Mouse (Mus musculus): ENCODE data around the gene Kdm2a.

The Kdm2a gene

DNA sequence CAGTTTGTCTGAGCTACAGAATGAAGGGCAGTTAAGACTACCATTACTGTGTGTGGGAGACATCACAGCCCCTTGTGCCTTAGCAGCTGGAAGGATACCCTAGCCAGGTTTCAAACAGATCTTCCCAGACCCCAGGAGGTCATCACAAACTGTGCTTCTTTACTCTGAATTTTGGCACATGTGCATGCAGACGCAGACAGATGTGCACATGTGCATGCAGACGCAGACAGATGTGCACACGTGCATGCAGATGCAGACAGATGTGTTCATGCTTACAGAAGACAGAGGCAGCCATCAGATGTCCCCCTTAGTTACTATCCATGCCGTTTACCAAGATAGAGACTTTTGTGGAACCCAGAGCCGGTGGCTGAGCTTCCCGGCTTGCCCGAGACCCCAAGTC, 99.0 kb downstream of the Kdm2a start:
- no peak for DNase-seq (ENCODE audit: low spot score)

DNA sequence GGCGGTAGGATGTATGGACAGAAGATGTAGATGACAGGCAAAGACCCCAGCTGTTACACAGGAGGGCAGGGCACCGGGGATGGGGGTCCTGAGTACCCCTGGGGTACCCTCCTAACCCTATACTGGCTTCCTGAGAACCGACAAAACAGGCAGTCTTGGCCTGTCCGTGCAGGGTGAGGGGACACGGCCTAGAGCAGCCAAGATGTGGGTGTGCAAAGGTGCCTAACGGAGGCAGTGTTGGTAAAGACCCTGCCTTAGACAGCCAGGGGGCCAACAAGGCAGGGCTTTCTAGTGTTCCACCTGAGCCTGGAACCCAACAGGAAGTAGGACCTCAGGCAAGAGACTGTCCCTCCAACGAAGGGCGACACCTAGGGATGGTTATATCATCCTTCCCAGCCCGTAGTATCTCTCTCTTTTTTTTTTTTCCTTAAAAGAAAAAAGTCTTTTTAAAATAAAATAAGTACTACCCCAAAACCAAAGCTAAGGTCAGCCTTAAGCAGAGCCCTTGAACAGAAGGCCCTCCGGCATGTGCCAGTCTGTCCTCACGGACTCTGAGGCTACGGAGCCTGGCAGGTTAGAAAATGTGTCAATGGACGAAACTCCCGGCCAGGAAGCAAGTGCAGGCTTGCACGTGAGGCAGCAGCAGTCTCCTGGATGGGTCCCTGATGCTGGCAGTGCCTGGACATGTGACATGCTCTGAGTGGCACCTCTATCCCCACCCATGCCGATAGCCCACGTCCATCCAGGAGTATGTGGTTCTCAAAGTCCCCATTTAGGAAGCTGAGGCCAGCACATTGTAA, 99.6 kb downstream of the Kdm2a start:
- no peak for DNase-seq (ENCODE audit: low spot score)

DNA sequence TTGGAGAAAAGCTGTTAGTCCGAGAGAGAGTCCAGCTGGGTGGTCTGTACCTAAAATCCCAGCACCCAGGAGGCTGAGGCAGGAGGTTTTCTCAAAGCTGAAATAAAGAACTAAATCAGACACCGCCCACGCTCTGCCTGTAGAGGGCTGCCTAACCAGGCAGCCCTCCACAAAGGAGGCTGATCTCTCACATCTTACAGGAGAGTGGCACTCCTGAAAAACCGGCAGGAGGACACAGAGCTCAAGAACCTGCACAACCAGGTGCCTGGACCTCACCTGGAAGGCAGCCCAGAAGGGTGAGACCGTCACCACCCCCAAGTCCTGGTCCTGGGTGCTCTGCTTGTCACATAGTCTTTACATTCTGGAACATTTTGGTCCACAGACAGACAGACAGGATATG, 100.2 kb downstream of the Kdm2a start:
- DNase-seq (ENCODE audit: low spot score) = no peak

DNA sequence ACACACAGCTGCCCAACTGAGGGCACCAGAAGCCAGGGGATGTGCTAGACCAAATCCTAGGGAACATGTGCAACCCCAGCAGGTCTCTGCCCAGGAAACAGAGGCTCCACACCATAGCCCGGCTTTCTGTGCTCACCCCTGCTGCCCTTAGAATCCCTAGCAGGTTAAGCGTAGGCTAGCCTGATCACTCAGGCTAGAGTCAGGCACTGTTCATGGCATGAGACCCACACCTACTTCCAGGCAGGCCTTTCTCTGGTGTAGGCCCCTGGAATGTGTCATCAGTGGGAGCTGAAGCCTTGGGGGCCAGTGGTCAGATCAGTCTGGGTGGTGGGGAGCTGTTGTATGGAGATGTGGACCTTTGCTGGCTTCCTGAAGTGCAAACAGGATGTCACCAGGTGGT, 101.5 kb downstream of the Kdm2a start:
- no peak for DNase-seq (ENCODE audit: low spot score)

DNA sequence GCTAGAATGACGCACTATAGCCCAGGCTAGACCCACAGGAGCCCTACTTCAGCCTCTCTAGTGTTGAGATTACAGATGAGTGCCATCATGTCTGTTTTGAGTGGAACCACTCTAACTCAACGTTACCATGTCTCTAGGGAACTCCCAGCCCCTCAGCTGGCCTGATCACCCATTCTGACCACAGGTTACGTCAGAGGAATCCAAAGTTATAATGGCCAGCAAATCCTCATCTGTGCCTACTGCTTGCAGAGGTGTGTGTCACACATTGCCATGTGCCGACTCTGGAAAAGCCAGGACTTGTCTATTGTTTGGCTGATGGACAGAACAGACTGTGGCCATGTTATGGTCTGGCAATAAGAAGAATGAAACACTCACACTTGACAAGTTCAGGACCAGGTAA, 102.7 kb downstream of the Kdm2a start:
- DNase-seq (ENCODE audit: low spot score) = no peak

DNA sequence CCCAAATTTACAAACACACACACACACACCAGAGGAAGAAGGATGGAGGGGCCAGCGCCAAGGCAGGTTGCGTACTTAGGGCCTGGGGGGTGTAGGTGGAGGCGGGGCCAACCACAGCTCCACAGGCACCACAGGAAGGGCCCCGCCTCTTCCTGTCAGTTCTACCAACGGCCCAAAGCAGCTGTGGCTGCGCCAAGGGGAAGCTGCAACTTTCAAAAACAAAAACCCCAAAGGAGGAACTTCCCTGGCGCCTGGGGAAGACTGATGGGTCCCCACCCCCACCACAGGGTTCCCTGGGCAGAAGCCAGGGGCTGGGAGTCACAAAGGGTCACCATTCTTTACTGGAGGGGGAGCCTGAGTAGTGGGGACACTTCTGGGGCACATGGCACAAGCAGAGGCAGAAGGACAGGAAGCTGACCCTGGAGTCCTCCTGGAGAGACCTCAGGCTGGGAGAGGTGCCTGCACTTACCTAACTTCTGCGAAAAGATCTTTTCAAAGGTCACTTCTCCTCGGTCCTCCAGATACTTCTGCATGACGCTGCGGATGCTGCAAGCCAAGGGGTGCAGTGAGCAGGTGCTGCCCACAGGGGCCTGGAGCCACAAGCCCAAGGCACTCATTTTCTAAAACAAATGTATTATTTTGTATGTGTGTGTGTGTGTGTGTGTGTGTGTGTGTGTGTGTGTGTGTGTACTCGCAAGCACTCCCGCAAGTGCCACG, 103.5 kb downstream of the Kdm2a start:
- no peak for DNase-seq (ENCODE audit: low spot score)

DNA sequence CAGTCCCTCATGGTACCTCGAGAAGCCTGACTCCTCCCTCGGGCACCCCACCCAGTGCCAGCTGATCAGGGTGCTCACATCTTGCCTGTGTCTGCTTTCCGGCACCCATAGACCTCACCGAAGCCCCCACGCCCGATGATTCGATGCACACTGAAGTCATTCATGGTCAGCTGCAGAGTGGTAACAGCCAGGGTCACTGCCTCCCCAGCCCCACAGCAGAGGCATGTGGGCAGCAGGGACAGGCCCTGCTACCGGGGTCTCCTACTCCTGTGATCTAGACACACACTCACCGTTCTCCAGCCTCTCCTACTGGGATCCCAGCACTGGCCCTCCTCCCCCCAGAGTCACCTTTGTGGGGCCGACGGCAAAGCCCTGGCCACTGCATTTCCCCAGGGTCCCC, 106.9 kb downstream of the Kdm2a start:
- no peak for DNase-seq (ENCODE audit: low spot score)

DNA sequence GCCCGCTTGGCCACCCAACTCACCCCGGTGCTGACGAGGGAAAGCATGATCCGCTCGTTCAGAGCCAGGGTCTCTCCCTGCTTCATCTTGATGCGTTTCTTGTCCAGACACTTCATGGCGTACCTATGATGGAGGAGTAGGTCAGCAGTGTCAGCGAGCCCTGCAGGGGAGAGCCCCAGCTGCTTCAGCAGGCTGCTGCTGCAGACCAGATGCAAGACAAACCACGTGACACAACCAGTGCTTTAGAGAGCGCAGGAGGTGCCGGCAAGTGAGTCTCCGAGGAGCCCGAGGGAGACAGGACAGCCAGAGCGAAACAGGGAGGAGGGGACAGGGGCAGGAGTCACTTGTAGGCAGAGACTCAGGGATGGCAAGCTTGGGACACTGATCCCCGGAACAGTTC, 107.3 kb downstream of the Kdm2a start:
- DNase-seq (ENCODE audit: low spot score) = no peak

DNA sequence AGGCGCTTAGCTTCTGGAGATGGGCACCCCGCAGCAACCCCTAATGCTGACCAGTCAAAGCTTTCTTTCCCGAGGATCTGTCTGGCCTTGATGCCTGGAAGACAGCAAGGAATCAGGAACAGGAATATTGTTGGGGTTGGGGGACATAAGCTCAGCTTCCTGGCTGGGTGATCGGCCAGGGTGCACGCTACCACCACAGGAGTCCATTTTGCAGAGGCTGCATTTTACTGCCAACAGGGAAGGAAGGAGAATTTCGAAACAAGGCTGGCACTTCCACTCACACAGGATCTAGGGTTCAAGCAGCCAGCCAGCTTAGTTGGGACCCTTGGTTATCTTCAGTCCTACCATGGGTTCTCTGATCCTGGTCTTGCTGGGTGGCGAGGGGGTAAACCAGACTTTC, 114.4 kb downstream of the Kdm2a start:
- DNase-seq (ENCODE audit: low spot score) = no peak

DNA sequence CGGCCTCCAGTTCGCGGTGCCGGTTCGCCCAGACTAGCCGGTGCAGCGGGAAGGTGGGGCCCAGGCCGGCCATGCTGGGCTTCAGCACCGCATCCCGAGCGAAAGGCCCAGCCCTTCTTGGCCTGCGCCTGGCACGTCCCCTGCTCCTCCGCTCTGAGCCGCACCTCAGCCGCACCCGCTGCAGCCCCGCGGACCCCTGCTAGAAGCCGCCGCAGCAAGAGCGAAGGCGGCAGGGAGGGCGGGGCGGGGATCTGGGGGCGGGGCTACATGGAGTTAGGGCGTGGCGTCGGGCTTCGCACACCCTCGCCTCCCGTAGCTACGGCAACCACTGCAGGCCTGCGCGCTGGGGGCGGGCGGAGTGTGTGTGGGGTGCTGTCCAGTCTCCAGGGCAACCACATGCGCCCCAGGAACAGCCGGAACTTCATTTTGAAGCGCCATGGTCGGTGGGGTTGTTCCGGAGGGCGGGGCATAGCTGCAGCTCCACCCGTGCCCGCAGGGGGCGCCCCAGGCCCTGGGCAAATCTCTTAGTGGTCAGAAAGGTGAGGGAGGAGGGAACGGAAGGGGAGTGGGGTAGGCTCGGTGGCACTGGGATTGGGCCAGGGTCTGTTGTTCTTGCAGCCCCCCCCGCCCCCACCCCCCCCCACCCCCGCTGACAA, 115.1 kb downstream of the Kdm2a start, which contains the start of gene Ankrd13d:
Ankrd13d (minus strand) TSS at position 240 of the 656 bp plus-strand sequence.
- DNase-seq (ENCODE audit: low spot score) = peak; percentile 89

DNA sequence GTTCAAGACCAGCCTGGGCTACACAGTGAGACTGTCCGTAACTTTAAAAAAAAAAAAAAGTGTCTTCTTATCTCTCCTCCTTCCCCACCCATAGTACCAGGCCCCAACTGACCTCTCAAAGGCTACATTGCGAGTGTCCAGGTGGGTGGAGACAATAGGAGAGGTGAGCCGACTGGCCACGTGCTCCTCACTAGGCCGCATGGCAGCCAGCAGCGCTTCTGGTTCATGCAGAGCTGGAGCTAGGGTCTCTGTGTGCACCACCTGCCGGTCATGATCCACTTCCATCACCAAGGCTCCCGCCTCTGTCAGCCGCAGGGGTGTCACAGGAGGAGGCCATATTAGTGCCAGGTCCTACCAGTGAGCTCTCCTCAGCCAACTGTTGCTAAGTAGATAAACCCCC, 117.7 kb downstream of the Kdm2a start:
- no peak for DNase-seq (ENCODE audit: low spot score)

DNA sequence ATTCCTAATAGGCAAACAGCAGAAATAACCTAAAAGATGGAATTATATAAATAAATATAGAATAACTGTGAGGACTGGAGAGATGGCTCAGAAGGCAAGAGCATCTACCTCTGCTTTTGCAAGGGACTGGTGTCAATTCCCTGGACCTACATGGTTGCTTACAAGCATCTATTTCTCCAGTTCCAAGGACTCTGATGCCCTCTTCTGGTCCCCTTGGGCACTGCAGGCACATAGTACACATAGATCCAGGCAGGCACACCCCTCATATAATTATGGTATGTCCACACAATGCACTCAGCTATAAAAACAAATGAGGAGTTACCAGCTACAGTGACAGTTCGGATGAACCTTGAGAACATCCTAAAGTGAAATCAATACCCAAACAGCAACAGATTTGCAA, 118.6 kb downstream of the Kdm2a start:
- no peak for DNase-seq (ENCODE audit: low spot score)

DNA sequence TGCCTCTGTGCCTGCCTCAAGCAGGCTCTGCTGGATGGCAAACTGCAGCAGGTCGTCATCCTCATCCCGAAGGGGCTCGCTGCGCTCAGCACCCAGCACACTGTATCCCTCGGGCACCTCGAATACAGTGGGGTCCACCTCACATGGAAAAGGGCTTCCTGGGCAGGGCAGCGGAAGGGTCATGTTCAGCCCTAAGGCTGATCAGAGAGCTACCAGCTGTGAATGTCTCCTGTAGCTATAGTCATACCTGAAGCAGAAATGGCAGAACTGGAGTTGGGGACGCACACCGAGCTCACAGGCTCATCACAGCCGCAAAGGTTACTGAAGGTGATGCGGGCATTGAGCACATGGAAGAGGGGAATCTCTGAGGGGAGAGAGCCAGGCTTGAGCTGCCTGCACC, 127.1 kb downstream of the Kdm2a start:
- DNase-seq (ENCODE audit: low spot score) = no peak

DNA sequence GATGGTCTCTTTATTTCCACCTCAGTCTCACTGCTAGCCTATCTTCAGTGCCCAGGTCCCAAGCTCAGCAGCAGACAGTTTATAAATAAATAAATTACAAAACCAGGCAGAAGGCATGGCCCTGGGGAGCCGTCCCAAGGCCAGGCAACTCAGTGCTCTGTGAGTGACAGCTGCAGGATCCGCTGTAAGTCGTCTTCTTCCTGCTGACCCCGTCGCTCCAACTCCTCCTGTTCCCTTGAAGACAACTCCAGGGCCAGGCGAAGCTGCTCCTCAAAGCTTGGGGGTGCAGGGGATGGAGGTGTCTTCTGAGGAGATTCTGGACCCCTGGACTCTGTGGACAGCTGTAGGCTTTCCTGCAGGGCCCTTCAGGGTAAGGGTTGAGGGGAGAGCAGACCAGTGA, 127.9 kb downstream of the Kdm2a start:
- DNase-seq (ENCODE audit: low spot score) = no peak

DNA sequence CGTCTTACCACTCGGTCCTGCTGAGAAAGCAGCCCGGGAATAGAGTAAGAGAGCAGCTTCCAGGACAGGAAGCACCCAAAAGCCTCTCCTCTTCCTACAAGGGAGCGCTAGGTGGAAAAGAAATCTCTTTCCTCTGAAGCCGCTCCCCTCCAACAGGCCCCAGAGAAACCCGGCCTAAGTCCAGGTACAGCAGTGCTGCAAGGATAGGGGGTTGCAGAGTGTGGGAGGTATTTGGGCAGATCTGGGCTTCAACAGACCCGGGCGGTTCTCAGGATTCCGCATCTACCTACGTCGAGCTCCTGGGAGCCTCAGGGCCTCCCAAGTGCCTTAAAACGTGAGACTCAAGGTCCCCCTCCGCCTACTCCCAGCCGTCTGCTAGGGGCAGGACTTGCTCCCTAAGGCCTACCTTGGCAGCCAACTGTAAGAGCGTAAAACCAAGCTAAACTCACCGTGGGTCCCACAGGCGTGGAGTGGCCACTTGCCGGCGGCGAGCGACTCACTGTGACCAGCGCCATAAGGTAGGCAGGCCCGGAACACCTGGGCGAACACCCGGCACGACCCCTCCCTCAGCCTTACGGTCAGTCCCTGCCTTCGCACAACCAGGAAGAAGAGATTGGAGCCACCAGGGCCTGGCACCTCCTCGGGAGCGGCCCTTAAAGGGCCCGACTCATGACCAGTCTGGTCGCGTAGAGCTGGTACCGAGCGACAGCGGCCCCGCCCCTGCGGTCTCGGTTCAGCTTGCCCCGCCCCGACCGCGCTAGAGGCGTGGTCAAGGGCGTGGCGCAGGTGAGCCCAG, 129.3 kb downstream of the Kdm2a start, which contains the start of gene Ssh3:
Ssh3 (minus strand) TSS at position 615 of the 796 bp plus-strand sequence.
- DNase-seq (ENCODE audit: low spot score) = peak; percentile 73

DNA sequence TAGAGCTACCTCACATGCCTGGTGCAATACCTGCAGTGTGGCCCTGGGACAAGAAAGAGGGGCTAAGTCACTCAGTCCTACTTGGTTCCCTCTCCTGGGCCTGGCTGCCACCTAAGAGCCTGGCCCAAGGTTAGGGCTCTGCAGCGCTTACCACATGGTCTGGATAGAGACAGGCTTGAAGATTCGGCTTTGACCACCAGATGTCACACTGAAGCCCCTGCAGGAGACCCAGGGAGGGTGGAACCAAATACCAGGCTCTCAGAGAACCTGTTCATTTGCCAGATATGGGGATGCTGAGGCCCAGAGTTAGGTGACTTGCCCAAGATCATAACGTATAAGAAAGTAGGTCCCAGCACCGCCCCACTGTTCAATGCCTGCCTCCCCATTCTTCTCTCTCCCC, 132.1 kb downstream of the Kdm2a start:
- no peak for DNase-seq (ENCODE audit: low spot score)
